In the genomic region with DNA sequence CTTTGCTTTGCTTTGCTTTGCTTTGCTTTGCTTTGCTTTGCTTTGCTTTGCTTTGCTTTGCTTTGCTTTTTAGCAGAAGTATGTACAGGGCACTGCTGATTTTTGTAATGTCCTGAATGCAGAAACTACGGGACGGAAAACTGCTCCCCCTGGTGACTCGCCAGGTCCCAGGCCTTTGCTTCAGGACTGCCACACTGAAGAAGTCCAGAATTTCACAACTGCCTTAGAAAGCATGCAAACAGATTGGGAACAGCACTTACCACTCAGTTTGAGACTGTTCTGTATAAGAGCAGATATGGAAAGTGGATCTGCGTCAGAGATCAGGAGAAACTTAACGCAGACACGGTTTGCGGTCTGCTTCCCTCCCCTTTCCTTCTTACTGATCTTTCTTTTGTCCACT, we compare ENCODE assay signal across 8 mouse cellular contexts.
DNase-seq lines count a peak whose midpoint lies in the region; ATAC-seq and TF ChIP-seq lines count a peak whose summit lies in the region.

No protein-coding gene starts in this region.

- TF ChIP-seq POLR2A in heart, adult 2 months (IDR thresholded peaks at IDR 0.05; ENCODE audit: insufficient read depth, low read depth, low read length): no peak; the same call in 1 of the 2 replicates

- WGBS in heart, adult 2 months: 18% methylated on average over 7 of the region's 7 CpGs
- WGBS in intestine, embryonic 16.5 days: 21% methylated on average over 7 of the region's 7 CpGs
- 8% methylated on average over 7 of the region's 7 CpGs for WGBS in limb, embryonic 13.5 days
- 10% methylated on average over 7 of the region's 7 CpGs for WGBS in midbrain, postnatal 0 days

- H3K4me3 ChIP-seq in heart, adult 2 months: no peak overlapping the region
- no peak overlapping the region for H3K4me3 ChIP-seq in intestine, embryonic 16.5 days (ENCODE audit: low read length)
- H3K4me3 ChIP-seq in limb, embryonic 13.5 days: no peak overlapping the region
- H3K4me3 ChIP-seq in midbrain, postnatal 0 days (ENCODE audit: low read depth, low read length): no peak overlapping the region

- intact Hi-C loops in heart, adult 2 months (cut with DNase I): loop anchor here (2.0 to 5.0 kb wide), 5 partner anchors 104 to 332 kb away; no protein-coding TSS in a partner anchor

- peak; percentile 67 for DNase-seq in 3T3-L1 (ENCODE audit: low read depth, low spot score)
- peak; percentile 87 for DNase-seq in adrenal gland, adult 2 months
- DNase-seq in embryo, embryonic 9.5 days (ENCODE audit: extremely low spot score): peak; percentile 67
- DNase-seq in heart, adult 2 months: peak; percentile 80 to 84
- peak; percentile 77 for DNase-seq in midbrain, postnatal 0 days (ENCODE audit: low spot score)
- DNase-seq in thymus, postnatal 4 days: peak; percentile 77

- no peaks in the 10 kb centered on the region for H3K27me3 ChIP-seq in heart, adult 2 months (ENCODE audit: control insufficient read depth, insufficient read depth, low read length)
- no peaks in the 10 kb centered on the region for H3K27me3 ChIP-seq in intestine, embryonic 16.5 days (replicated peaks; ENCODE audit: control insufficient read depth, insufficient read depth, low read length)
- H3K27me3 ChIP-seq in limb, embryonic 13.5 days: no peaks in the 10 kb centered on the region
- no peaks in the 10 kb centered on the region for H3K27me3 ChIP-seq in midbrain, postnatal 0 days (ENCODE audit: insufficient read depth, low read length)

- H3K4me2 ChIP-seq in intestine, embryonic 16.5 days (ENCODE audit: low read depth, low read length): no peak overlapping the region
- 0 out of 2 replicates have a peak overlapping the region, but pooled peaks have one; percentile 7 for H3K4me2 ChIP-seq in limb, embryonic 13.5 days (replicated peaks)
- no peak overlapping the region for H3K4me2 ChIP-seq in midbrain, postnatal 0 days (ENCODE audit: low read depth, low read length, poor library complexity, severe bottlenecking)

- peak; percentile 85; the same call in 1 of the 2 replicates for TF ChIP-seq EP300 in heart, adult 2 months (IDR thresholded peaks at IDR 0.05; ENCODE audit: insufficient read depth, low read depth, low read length)

- TF ChIP-seq CTCF in heart, adult 2 months (IDR thresholded peaks at IDR 0.05): peak; percentile 83
- TF ChIP-seq CTCF in midbrain, postnatal 0 days (IDR thresholded peaks at IDR 0.05): peak; percentile 70

- ATAC-seq in intestine, embryonic 16.5 days: peak; percentile 61
- 0 out of 2 replicates have a peak, but pooled peaks have one; percentile 42 for ATAC-seq in limb, embryonic 13.5 days (ENCODE audit: low FRiP score, low read depth)
- peak; percentile 29; the same call in 1 of the 2 replicates for ATAC-seq in midbrain, postnatal 0 days (ENCODE audit: low FRiP score)

- no peaks in the 10 kb centered on the region for H3K79me2 ChIP-seq in heart, adult 2 months (replicated peaks; ENCODE audit: control insufficient read depth, insufficient read depth, low read length)

- H3K9ac ChIP-seq in heart, adult 2 months (ENCODE audit: low read depth, low read length): peak overlapping the region; percentile 43; the same call in 1 of the 2 replicates
- H3K9ac ChIP-seq in intestine, embryonic 16.5 days (ENCODE audit: low read depth, low read length): no peak overlapping the region
- peak overlapping the region; percentile 36; the same call in 1 of the 2 replicates for H3K9ac ChIP-seq in limb, embryonic 13.5 days
- no peak overlapping the region for H3K9ac ChIP-seq in midbrain, postnatal 0 days (replicated peaks; ENCODE audit: low read length, poor library complexity, severe bottlenecking)

- peaks cover 28% of the 10 kb centered on the region for H3K4me1 ChIP-seq in heart, adult 2 months (ENCODE audit: control insufficient read depth, insufficient read depth, low read length)
- H3K4me1 ChIP-seq in intestine, embryonic 16.5 days (ENCODE audit: control insufficient read depth, insufficient read depth, low read length): peaks cover 24% of the 10 kb centered on the region
- peaks cover 57% of the 10 kb centered on the region for H3K4me1 ChIP-seq in limb, embryonic 13.5 days
- H3K4me1 ChIP-seq in midbrain, postnatal 0 days (ENCODE audit: insufficient read depth, low read length): peaks cover 9% of the 10 kb centered on the region; the same call in 1 of the 2 replicates

- no peaks in the 10 kb centered on the region for H3K9me3 ChIP-seq in intestine, embryonic 16.5 days (ENCODE audit: control insufficient read depth, low read length)
- no peaks in the 10 kb centered on the region for H3K9me3 ChIP-seq in limb, embryonic 13.5 days
- H3K9me3 ChIP-seq in midbrain, postnatal 0 days (ENCODE audit: low read length): no peaks in the 10 kb centered on the region

- peaks cover 30% of the 10 kb centered on the region for H3K36me3 ChIP-seq in heart, adult 2 months (ENCODE audit: control insufficient read depth, insufficient read depth, low read length)
- no peaks in the 10 kb centered on the region for H3K36me3 ChIP-seq in intestine, embryonic 16.5 days (ENCODE audit: control insufficient read depth, insufficient read depth, low read length)
- H3K36me3 ChIP-seq in limb, embryonic 13.5 days: peaks cover 8% of the 10 kb centered on the region; the same call in 1 of the 2 replicates
- no peaks in the 10 kb centered on the region for H3K36me3 ChIP-seq in midbrain, postnatal 0 days (ENCODE audit: insufficient read depth, low read length)

- peak overlapping the region; percentile 77 for H3K27ac ChIP-seq in heart, adult 2 months
- peak overlapping the region; percentile 40 for H3K27ac ChIP-seq in intestine, embryonic 16.5 days (ENCODE audit: low read length)
- peak overlapping the region; percentile 89 for H3K27ac ChIP-seq in limb, embryonic 13.5 days
- H3K27ac ChIP-seq in midbrain, postnatal 0 days (ENCODE audit: low read depth, low read length): peak overlapping the region; percentile 51

Comparison
In these comparisons a context has a peak if more than half of its experiments do, and no peak if none do; other contexts are left out.
1. H3K9ac ChIP-seq: peak in heart, adult 2 months (single experiment) and limb, embryonic 13.5 days (single experiment); none in intestine, embryonic 16.5 days (single experiment) and midbrain, postnatal 0 days (single experiment).
2. Peak in every context shown above with its lines, with median percentiles within 50 percentile points of each other: DNase-seq, H3K27ac ChIP-seq and ATAC-seq.